Mouse (Mus musculus): ENCODE data around the gene Rpusd1.

DNA sequence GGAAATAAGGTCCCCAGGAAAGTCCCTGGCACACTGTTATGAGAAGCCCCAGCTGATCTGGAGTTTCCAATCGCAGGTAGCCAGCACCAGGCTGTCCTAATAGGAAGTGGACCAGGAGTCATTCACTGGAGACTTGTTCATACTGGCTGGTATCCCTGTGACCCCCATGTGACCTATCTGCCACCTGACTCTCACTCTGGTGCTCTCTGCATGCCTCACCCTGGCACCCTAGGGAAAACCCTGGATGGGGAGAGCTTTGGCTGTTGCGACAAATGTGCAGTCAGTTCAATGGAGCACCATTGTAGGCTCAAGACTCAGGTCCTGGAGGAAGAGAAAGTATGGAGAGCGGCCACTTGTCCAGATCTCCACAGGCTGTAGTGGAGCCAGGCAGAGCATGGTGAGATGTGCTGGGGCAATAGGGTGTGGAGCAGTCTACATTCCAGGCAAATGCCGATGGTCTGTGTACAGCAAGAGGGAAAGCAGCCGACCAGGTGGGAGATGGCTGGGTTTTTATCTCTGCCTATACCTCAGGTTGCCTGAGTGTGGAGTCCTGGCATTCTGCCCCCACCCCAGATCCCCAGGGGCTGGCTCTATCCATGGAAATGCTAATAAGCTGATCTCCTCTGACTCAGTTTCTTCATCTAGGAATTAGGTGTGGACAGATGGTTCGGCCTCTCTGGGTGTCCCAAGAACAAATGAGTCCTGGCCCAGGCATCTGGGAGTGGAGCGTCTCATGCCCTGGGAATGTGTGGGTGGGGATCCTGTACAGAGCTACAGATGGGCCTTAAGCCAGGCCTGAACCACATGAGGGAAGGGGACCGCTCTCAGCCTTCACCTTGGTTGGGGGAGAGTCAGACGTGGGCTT is 29.1 kb downstream of the Rpusd1 start:
- no peak for TF ChIP-seq CTCF (IDR thresholded peaks at IDR 0.05)
- TF ChIP-seq POLR2A (IDR thresholded peaks at IDR 0.05; ENCODE audit: insufficient read depth, low read depth, low read length): no peak
- TF ChIP-seq EP300 (IDR thresholded peaks at IDR 0.05; ENCODE audit: insufficient read depth, low read depth, low read length): no peak
